Mouse (Mus musculus) forebrain, embryonic 11.5 days (tissue): Measurements from ENCODE around the gene Arhgap42. TPM values are rescaled to one million over a fixed set of nuclear protein-coding genes. Genes with fewer than 3 reads are reported as not detected.

Experiments used
- ATAC-seq: fragments of 200-750 bp; cut with Nextera tagmentation; replicated peaks from 2 replicates; pipeline ENCODE4 v1.8.0; 2017; ENCODE audit warnings: moderate TSS enrichment; ENCODE audit not compliant: low FRiP score
- DNase-seq: peaks from one replicate; pipeline ENCODE4 v3.0.0-alpha.2; 2017; ENCODE audit warnings: low spot score
- H3K27ac ChIP-seq: fragments of 300-500 bp; sonication (generic); 2 replicates; pipeline ENCODE4 v1.5.1; 2014; ENCODE audit warnings: low read depth, low read length
- H3K27me3 ChIP-seq: fragments of 300-500 bp; sonication (generic); 2 replicates; pipeline ENCODE4 v1.6.1; 2014; ENCODE audit warnings: mild to moderate bottlenecking, low read length, mixed read lengths; ENCODE audit not compliant: control insufficient read depth, insufficient read depth
- H3K36me3 ChIP-seq: fragments of 300-500 bp; sonication (generic); 2 replicates; pipeline ENCODE4 v1.6.1; 2014; ENCODE audit warnings: mild to moderate bottlenecking, low read length, moderate library complexity, mixed read lengths; ENCODE audit not compliant: control insufficient read depth, insufficient read depth
- H3K4me1 ChIP-seq: fragments of 300-500 bp; sonication (generic); replicated peaks from 2 replicates; pipeline ENCODE4 v1.6.1; 2014; ENCODE audit warnings: low read length, mixed read lengths; ENCODE audit not compliant: control insufficient read depth, insufficient read depth
- H3K4me2 ChIP-seq: fragments of 300-500 bp; sonication (generic); 2 replicates; pipeline ENCODE4 v1.6.1; 2014; ENCODE audit warnings: low read depth, mild to moderate bottlenecking, low read length, moderate library complexity, mixed read lengths; ENCODE audit not compliant: severe bottlenecking
- H3K4me3 ChIP-seq: fragments of 300-500 bp; sonication (generic); 2 replicates; pipeline ENCODE4 v1.5.1; 2014; ENCODE audit warnings: low read depth, low read length
- H3K9ac ChIP-seq: fragments of 300-500 bp; sonication (generic); 2 replicates; pipeline ENCODE4 v1.6.1; 2014; ENCODE audit warnings: low read length
- H3K9me3 ChIP-seq: fragments of 300-500 bp; sonication (generic); 2 replicates; pipeline ENCODE4 v1.6.1; 2016; ENCODE audit warnings: low read length, mixed read lengths; ENCODE audit not compliant: control insufficient read depth
- WGBS: fragments of 180-500 bp; shearing (Covaris S2); extraction: QIAGEN DNeasy Blood & Tissue Kit; methylation state at CpG from one replicate; pipeline ENCODE4 v1.1.7; 2014; 5-methylcytosine and 5-hydroxymethylcytosine counted together
- polyA plus RNA-seq: library from polyadenylated mRNA; unstranded; fragments of >200 nt; fragmentation: Nextera tagmentation; extraction: Ambion mirVana; gene quantifications from 2 replicates; pipeline ENCODE4 v1.2.1, GENCODE M21; 2014

Gene Arhgap42
- 19.8 and 20.6 TPM in 2 replicates for polyA plus RNA-seq

- ATAC-seq = peak; percentile 93
- no peaks in the 10 kb centered on the region for H3K9me3 ChIP-seq
These were observed at the start of gene Arhgap42 for GRCm38 (mm10) chr9:9238438-9239391. Arhgap42 (minus strand) TSS chr9:9239101.

GRCm38 (mm10) chr9:9288140-9288539 lies 49.2 kb upstream of the Arhgap42 start:
- DNase-seq (no peak), ATAC-seq (no peak)
- no peaks in the 10 kb centered on the region for H3K27me3 ChIP-seq
- H3K27ac ChIP-seq = no peak overlapping the region
- H3K9ac ChIP-seq = no peak overlapping the region
- no peaks in the 10 kb centered on the region for H3K36me3 ChIP-seq
- no peak overlapping the region for H3K4me3 ChIP-seq
- H3K4me2 ChIP-seq = no peak overlapping the region
- WGBS = 95% methylated on average over 2 of the region's 2 CpGs
- H3K9me3 ChIP-seq = no peaks in the 10 kb centered on the region
- no peaks in the 10 kb centered on the region for H3K4me1 ChIP-seq

More at GRCm38 (mm10) chr9:9238438-9239391, at the start of gene Arhgap42:
- Histone ChIP-seq H3K36me3 (no peaks in the 10 kb centered on the region), H3K27ac (peak within 1 kb of the TSS; percentile 74), H3K4me3 (peak within 1 kb of the TSS; percentile 75), H3K4me1 (0 out of 2 replicates have a peak, but pooled peaks cover 2% of the 10 kb centered on the region), H3K4me2 (peak within 1 kb of the TSS; percentile 73), H3K27me3 (no peaks in the 10 kb centered on the region), H3K9ac (peak within 1 kb of the TSS; percentile 87)
- WGBS = under 1% methylated on average over 47 of the region's 78 CpGs
- DNase-seq = peak; percentile 83

GRCm38 (mm10) chr9:9269305-9269704 lies 30.4 kb upstream of the Arhgap42 start:
- WGBS = 4% methylated on average over 2 of the region's 2 CpGs
- Histone ChIP-seq H3K36me3 (no peaks in the 10 kb centered on the region), H3K9me3 (no peaks in the 10 kb centered on the region), H3K27ac (peak overlapping the region; percentile 31; the same call in 1 of the 2 replicates), H3K27me3 (no peaks in the 10 kb centered on the region), H3K9ac (no peak overlapping the region), H3K4me2 (no peak overlapping the region), H3K4me3 (no peak overlapping the region), H3K4me1 (no peaks in the 10 kb centered on the region; the same call in 1 of the 2 replicates)
- ATAC-seq (peak; percentile 78), DNase-seq (no peak)

- Histone ChIP-seq H3K4me2 (no peak overlapping the region), H3K36me3 (no peaks in the 10 kb centered on the region), H3K4me3 (no peak overlapping the region), H3K27me3 (no peaks in the 10 kb centered on the region), H3K4me1 (no peaks in the 10 kb centered on the region; the same call in 1 of the 2 replicates), H3K9me3 (no peaks in the 10 kb centered on the region), H3K27ac (no peak overlapping the region), H3K9ac (no peak overlapping the region)
- 76% methylated on average over 6 of the region's 6 CpGs for WGBS
- ATAC-seq = no peak
- DNase-seq = no peak
These were observed 29.0 kb upstream of the Arhgap42 start for GRCm38 (mm10) chr9:9267606-9268601.

- Histone ChIP-seq H3K4me3 (no peak overlapping the region), H3K27me3 (no peaks in the 10 kb centered on the region), H3K4me2 (no peak overlapping the region), H3K27ac (no peak overlapping the region), H3K9ac (no peak overlapping the region), H3K4me1 (peaks cover 3% of the 10 kb centered on the region; the same call in 1 of the 2 replicates), H3K36me3 (no peaks in the 10 kb centered on the region), H3K9me3 (no peaks in the 10 kb centered on the region)
- ATAC-seq (peak; percentile 76), DNase-seq (no peak)
- 29% methylated on average over 1 of the region's 1 CpGs for WGBS
These were observed 24.6 kb upstream of the Arhgap42 start for GRCm38 (mm10) chr9:9263543-9263942.

DNA sequence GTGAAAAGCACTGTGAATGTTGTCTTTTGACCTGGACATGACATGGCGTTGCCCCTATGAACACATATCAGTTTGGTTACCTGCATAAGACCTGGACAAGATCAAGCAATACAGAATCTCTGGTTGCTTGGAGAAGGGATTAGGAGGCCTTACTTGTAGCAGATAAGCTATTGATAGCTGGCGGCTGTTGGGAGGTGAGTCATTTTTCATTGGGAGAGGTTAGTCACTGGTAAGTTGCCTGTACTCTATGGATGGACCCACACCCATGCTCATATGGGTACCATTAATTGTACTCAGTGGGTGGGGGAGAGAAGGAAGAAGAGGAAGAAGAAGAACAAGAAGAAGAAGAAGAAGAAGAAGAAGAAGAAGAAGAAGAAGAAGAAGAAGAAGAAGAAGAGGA lies 23.6 kb upstream of the Arhgap42 start:
- peaks cover 3% of the 10 kb centered on the region; the same call in 1 of the 2 replicates for H3K4me1 ChIP-seq
- 79% methylated on average over 2 of the region's 2 CpGs for WGBS
- no peak overlapping the region for H3K9ac ChIP-seq
- no peak overlapping the region for H3K27ac ChIP-seq
- DNase-seq = no peak
- H3K4me3 ChIP-seq = no peak overlapping the region
- H3K9me3 ChIP-seq = no peaks in the 10 kb centered on the region
- no peak overlapping the region for H3K4me2 ChIP-seq
- no peaks in the 10 kb centered on the region for H3K36me3 ChIP-seq
- H3K27me3 ChIP-seq = no peaks in the 10 kb centered on the region
- ATAC-seq = no peak

DNA sequence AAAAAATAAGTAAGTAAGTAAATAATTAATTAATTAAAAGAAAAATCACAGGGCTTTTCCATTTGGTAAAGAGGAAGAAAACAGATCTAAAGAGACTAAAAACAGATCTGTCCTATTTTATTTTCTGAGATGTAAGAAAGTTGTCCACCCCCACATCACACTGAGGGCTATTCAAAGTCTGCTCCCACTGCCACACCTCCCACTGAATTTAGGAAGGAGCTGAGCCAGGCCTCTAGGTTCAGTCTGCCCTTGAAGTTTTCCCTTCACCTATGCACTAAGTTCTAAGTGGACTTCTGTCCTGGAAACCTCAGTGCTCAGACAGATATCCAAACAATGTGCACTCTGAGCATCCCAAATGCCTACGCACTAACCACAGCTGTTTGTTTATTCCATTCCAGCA lies 15.9 kb upstream of the Arhgap42 start:
- no peak overlapping the region for H3K4me2 ChIP-seq
- no peak overlapping the region for H3K4me3 ChIP-seq
- H3K9ac ChIP-seq = no peak overlapping the region
- H3K27ac ChIP-seq = no peak overlapping the region
- H3K36me3 ChIP-seq = no peaks in the 10 kb centered on the region
- no peaks in the 10 kb centered on the region for H3K9me3 ChIP-seq
- H3K27me3 ChIP-seq = no peaks in the 10 kb centered on the region
- DNase-seq = no peak
- no peak for ATAC-seq
- no peaks in the 10 kb centered on the region for H3K4me1 ChIP-seq
- 93% methylated on average over 1 of the region's 1 CpGs for WGBS

DNA sequence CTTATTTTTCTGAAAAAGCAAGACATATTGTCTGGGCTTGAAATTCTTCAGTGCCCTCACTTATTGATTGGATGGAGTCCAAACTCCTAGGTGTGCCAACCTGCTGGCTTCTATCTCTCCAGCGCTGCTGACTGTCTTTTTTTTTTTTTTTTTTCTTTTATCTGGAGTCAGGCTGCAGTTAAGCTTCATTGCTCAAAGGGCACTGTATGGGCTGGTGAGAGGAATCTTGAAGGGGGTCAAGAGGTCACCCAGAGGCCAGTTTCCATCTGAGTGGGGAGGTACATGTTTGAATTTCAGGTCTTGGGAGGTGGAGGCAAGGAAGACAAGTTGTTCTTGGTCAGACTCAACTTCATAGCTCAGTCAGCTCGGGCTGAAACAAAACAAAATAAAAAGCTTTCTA lies 9.6 kb upstream of the Arhgap42 start:
- Histone ChIP-seq H3K36me3 (no peaks in the 10 kb centered on the region), H3K4me1 (no peaks in the 10 kb centered on the region), H3K27me3 (no peaks in the 10 kb centered on the region), H3K9ac (no peak overlapping the region), H3K27ac (no peak overlapping the region), H3K9me3 (no peaks in the 10 kb centered on the region), H3K4me3 (no peak overlapping the region), H3K4me2 (no peak overlapping the region)
- DNase-seq = no peak
- ATAC-seq = 0 out of 2 replicates have a peak, but pooled peaks have one; percentile 39
- WGBS = 64% methylated on average over 2 of the region's 2 CpGs
